ENCODE assay signal across 8 mouse cellular contexts in genomic region chr7:142659181-142659681, GRCm38 (mm10). TPM values are rescaled to one million over a fixed set of nuclear protein-coding genes. Genes with fewer than 3 reads are reported as not detected.
A peak's percentile ranks its signal among the peaks of the same experiment; 100 is the strongest.
DNase-seq lines count a peak whose midpoint lies in the region; ATAC-seq and TF ChIP-seq lines count a peak whose summit lies in the region.

No protein-coding gene starts in this region.

- H3K9ac ChIP-seq in embryonic facial prominence, embryonic 12.5 days = peak overlapping the region; percentile 91
- H3K9ac ChIP-seq in hindbrain, embryonic 14.5 days = peak overlapping the region; percentile 3; the same call in 1 of the 2 replicates
- H3K9ac ChIP-seq in lung, postnatal 0 days (replicated peaks; ENCODE audit: low read depth) = peak overlapping the region; percentile 8; the same call in 1 of the 2 replicates

- 1% methylated on average over 57 of the region's 70 CpGs for WGBS in embryonic facial prominence, embryonic 12.5 days
- 0% methylated on average over 40 of the region's 70 CpGs for WGBS in hindbrain, embryonic 14.5 days
- WGBS in lung, postnatal 0 days = 2% methylated on average over 25 of the region's 70 CpGs

- H3K4me3 ChIP-seq in layer of hippocampus, adult 2 months = peak overlapping the region; percentile 17; the same call in 1 of the 2 replicates
- peak overlapping the region; percentile 62 for H3K4me3 ChIP-seq in embryonic facial prominence, embryonic 12.5 days
- peak overlapping the region; percentile 23 for H3K4me3 ChIP-seq in hindbrain, embryonic 14.5 days (replicated peaks; ENCODE audit: low read length)
- H3K4me3 ChIP-seq in lung, postnatal 0 days (ENCODE audit: low read depth, low read length) = peak overlapping the region; percentile 54

- H3K36me3 ChIP-seq in embryonic facial prominence, embryonic 12.5 days = peaks cover 10% of the 10 kb centered on the region; the same call in 1 of the 2 replicates
- no peaks in the 10 kb centered on the region for H3K36me3 ChIP-seq in hindbrain, embryonic 14.5 days (replicated peaks; ENCODE audit: control insufficient read depth, insufficient read depth)
- H3K36me3 ChIP-seq in lung, postnatal 0 days (ENCODE audit: insufficient read depth, low read length) = no peaks in the 10 kb centered on the region

- H3K27me3 ChIP-seq in embryonic facial prominence, embryonic 12.5 days = peaks cover 83% of the 10 kb centered on the region
- H3K27me3 ChIP-seq in hindbrain, embryonic 14.5 days (ENCODE audit: control insufficient read depth, insufficient read depth, low read length) = peaks cover 98% of the 10 kb centered on the region
- H3K27me3 ChIP-seq in lung, postnatal 0 days (replicated peaks; ENCODE audit: insufficient read depth, low read length) = peaks cover 72% of the 10 kb centered on the region

- peaks cover 17% of the 10 kb centered on the region for H3K4me1 ChIP-seq in embryonic facial prominence, embryonic 12.5 days
- peaks cover 5% of the 10 kb centered on the region; the same call in 1 of the 2 replicates for H3K4me1 ChIP-seq in hindbrain, embryonic 14.5 days (replicated peaks; ENCODE audit: control insufficient read depth, insufficient read depth, low read length)
- H3K4me1 ChIP-seq in lung, postnatal 0 days (ENCODE audit: insufficient read depth, low read depth, low read length) = no peaks in the 10 kb centered on the region; the same call in 1 of the 2 replicates

- no peak overlapping the region for H3K27ac ChIP-seq in layer of hippocampus, adult 2 months
- H3K27ac ChIP-seq in embryonic facial prominence, embryonic 12.5 days = peak overlapping the region; percentile 95
- no peak overlapping the region for H3K27ac ChIP-seq in hindbrain, embryonic 14.5 days
- H3K27ac ChIP-seq in lung, postnatal 0 days (ENCODE audit: low read length) = no peak overlapping the region

- peak overlapping the region; percentile 56 for H3K4me2 ChIP-seq in embryonic facial prominence, embryonic 12.5 days (replicated peaks)
- peak overlapping the region; percentile 43 for H3K4me2 ChIP-seq in hindbrain, embryonic 14.5 days (replicated peaks)
- peak overlapping the region; percentile 78 for H3K4me2 ChIP-seq in lung, postnatal 0 days (replicated peaks; ENCODE audit: low read depth, low read length)

- H3K9me3 ChIP-seq in embryonic facial prominence, embryonic 12.5 days = no peaks in the 10 kb centered on the region
- no peaks in the 10 kb centered on the region for H3K9me3 ChIP-seq in hindbrain, embryonic 14.5 days (ENCODE audit: control insufficient read depth, low read length)
- H3K9me3 ChIP-seq in lung, postnatal 0 days (ENCODE audit: low read length) = no peaks in the 10 kb centered on the region

- no peak for TF ChIP-seq CTCF in layer of hippocampus, adult 2 months (conservative IDR thresholded peaks at IDR 0.05)
- TF ChIP-seq CTCF in lung, postnatal 0 days (IDR thresholded peaks at IDR 0.05) = peak; percentile 37

- ATAC-seq in embryonic facial prominence, embryonic 12.5 days (ENCODE audit: insufficient number of reproducible peaks, insufficient read depth, low FRiP score, low TSS enrichment) = peak; percentile 70
- 0 out of 2 replicates have a peak, but pooled peaks have one; percentile 51 for ATAC-seq in hindbrain, embryonic 14.5 days (ENCODE audit: low FRiP score)
- peak; percentile 81 for ATAC-seq in lung, postnatal 0 days

- no peak for TF ChIP-seq EP300 in lung, postnatal 0 days (IDR thresholded peaks at IDR 0.05)

- no peak for DNase-seq in layer of hippocampus, adult 2 months (ENCODE audit: low spot score in 2 of 2)
- DNase-seq in layer of hippocampus, adult 8-10 months (ENCODE audit: low spot score in 2 of 2) = no peak
- DNase-seq in hindbrain, embryonic 14.5 days (ENCODE audit: low spot score) = no peak
- DNase-seq in lung, postnatal 0 days (ENCODE audit: low spot score) = peak; percentile 66
- DNase-seq in testis, postnatal 10 days (ENCODE audit: low spot score) = peak; percentile 70
- no peak for DNase-seq in cerebellum, adult 8-10 months
- DNase-seq in cerebellum, postnatal 25 days = no peak

RNA-seq across cellular contexts. Expression of gene Igf2, which starts 7.4 kb away (rescaled TPM):
- total RNA-seq in layer of hippocampus, adult 2 months (2021) = 10 to 100 TPM; 45.8 to 68.2 TPM
- total RNA-seq in layer of hippocampus, adult 8-10 months (2022) = 10 to 100 TPM; 52.4 to 90.2 (median 73.6) TPM
- 701 and 722 TPM in 2 replicates for polyA plus RNA-seq in embryonic facial prominence, embryonic 12.5 days (2016; fragmentation: Nextera tagmentation; extraction: Ambion mirVana)
- polyA plus RNA-seq in hindbrain, embryonic 14.5 days (2014; fragmentation: Nextera tagmentation; extraction: Ambion mirVana) = 141 and 194 TPM in 2 replicates
- 131 and 135 TPM in 2 replicates for polyA plus RNA-seq in lung, postnatal 0 days (2015; fragmentation: Nextera tagmentation; extraction: Ambion mirVana)

RNA-seq across cellular contexts. Expression of gene Gm49394, which starts 10.5 kb away (rescaled TPM):
- not detected for total RNA-seq in layer of hippocampus, adult 2 months (2021)
- total RNA-seq in layer of hippocampus, adult 8-10 months (2022) = under 1 TPM in 1 of 4 experiments, not detected in 3; 0.30 TPM
- polyA plus RNA-seq in embryonic facial prominence, embryonic 12.5 days (2016; fragmentation: Nextera tagmentation; extraction: Ambion mirVana) = 0.04 TPM in 1 of 2 replicates, not detected in the other
- polyA plus RNA-seq in hindbrain, embryonic 14.5 days (2014; fragmentation: Nextera tagmentation; extraction: Ambion mirVana) = not detected in 2 replicates
- not detected in 2 replicates for polyA plus RNA-seq in lung, postnatal 0 days (2015; fragmentation: Nextera tagmentation; extraction: Ambion mirVana)

Comparison
In these comparisons a context has a peak if more than half of its experiments do, and no peak if none do; other contexts are left out.
1. DNase-seq: peak in lung, postnatal 0 days (single experiment) and testis, postnatal 10 days (single experiment); none in layer of hippocampus, adult 2 months (0 of 2), layer of hippocampus, adult 8-10 months (0 of 2), hindbrain, embryonic 14.5 days (single experiment), cerebellum, adult 8-10 months (single experiment) and cerebellum, postnatal 25 days (0 of 2).
2. H3K9ac ChIP-seq: peak in every context shown above with its lines; median percentile 91 in embryonic facial prominence, embryonic 12.5 days; 8 in lung, postnatal 0 days; 3 in hindbrain, embryonic 14.5 days.
3. Peak in every context shown above with its lines, with median percentiles within 50 percentile points of each other: H3K4me3 ChIP-seq, ATAC-seq and H3K4me2 ChIP-seq.